Mouse (Mus musculus): ENCODE results near the gene Nol10.

- TF ChIP-seq CTCF (IDR thresholded peaks at IDR 0.05; ENCODE audit: low read depth, low read length), result no peak
- TF ChIP-seq POLR2A (IDR thresholded peaks at IDR 0.05; ENCODE audit: borderline replicate concordance, low read depth, low read length), result no peak
Measured at GRCm38 (mm10) chr12:17478196-17478595, 129.9 kb downstream of the Nol10 start.

Data from bone marrow macrophage, adult 2 months (primary cell).